Mouse (Mus musculus): Measurements from ENCODE around the gene Nrp2.

Nrp2 gene

DNA sequence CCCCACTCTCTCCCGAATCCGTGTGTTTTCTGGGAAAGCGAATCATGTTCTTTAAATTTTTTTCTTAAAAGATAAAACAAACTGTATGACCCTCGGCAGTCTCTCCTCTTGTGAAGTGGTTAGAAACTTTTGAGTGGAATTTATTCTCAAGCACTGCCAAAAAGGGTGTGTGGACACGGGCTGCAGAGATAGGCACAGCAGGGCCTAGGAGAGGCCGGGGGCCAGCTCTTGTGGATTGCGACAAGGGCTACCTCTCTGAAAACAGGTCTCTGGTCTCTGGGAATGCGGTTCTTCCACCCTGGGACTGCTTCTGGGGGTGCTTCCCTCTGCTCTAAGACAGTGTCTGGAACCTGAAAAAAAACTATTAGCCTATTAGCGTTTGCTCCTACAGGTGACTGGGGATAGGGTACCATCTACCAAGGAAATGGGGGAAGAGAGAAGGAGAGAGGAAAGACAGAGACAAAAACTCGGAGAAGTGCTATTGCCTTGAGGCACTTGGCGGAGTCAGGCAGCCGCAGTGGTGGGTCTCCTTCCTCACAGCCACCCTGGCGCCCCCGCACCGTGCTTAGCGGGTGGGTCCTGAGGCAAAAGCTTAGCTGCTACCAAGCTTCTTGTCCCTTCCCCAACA is 1.9 kb downstream of the Nrp2 start:
- DNase-seq (ENCODE audit: low read depth, low spot score), result no peak

DNA sequence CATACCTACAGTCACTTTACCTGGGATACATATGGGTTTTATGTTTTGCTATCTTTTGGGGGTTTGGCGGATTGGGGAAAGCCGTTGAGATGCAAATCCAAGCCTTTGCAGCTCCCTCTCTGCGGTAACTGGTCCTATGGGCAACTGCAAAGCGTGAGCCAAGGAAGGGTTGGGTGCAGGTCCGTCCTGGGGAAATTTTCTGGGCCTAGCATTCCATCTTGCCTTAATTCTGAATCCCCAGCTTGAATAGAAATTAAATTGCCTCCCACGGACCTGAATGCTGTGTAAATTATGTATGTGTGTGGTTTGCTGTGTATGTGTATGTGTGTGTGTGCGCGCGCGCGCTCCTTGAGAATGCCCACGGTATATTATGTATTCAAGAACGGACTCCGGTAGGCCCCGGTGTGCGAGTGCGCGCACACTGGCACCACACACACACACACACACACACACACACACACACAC is 2.5 kb downstream of the Nrp2 start:
- no peak for DNase-seq (ENCODE audit: low read depth, low spot score)

DNA sequence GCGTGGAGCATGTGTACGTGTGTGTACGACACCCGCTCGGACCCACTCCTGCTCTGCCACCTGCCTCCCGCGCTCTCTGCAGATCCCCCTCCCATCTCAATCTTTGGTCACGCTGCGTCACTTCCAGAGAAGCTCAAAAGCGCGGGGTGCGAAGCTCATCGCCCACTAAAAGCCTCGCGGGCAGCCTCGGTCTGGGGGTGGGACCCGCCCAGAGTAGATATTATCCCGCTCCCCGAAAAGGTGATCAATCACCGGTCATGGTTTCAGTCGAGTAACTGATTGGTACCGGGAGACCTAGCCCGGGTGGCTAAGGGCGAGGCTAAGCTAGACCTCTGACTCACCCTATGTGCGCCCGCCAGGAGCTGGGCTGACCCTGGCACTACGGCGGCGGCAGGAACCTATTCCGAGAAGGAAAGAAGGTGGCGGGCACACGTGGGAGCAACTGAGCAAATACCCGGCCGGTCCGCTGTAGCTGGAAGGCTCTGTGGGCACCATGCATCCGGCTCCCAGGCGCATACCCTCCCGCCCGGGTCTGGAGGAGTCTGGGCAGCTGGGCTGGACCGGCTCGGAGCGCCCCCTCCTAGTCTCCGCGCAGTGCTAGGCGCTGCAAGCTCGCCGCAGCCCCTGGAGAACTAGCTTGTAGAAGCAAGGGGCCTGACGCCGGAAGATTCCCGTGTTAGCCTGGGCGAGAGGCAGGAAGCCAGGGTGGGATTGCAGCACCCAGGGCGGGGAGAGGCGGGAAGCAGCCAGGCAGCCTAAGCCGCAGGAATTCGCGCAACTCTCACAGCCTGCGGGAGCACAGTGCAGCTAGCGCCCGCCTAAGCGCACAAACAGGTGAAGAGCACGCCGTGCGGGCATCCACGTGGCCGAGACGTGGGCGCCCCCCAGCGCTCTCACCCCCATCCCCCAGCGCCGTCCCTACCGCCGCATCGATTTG is 3.3 kb downstream of the Nrp2 start:
- no peak for DNase-seq (ENCODE audit: low read depth, low spot score)

DNA sequence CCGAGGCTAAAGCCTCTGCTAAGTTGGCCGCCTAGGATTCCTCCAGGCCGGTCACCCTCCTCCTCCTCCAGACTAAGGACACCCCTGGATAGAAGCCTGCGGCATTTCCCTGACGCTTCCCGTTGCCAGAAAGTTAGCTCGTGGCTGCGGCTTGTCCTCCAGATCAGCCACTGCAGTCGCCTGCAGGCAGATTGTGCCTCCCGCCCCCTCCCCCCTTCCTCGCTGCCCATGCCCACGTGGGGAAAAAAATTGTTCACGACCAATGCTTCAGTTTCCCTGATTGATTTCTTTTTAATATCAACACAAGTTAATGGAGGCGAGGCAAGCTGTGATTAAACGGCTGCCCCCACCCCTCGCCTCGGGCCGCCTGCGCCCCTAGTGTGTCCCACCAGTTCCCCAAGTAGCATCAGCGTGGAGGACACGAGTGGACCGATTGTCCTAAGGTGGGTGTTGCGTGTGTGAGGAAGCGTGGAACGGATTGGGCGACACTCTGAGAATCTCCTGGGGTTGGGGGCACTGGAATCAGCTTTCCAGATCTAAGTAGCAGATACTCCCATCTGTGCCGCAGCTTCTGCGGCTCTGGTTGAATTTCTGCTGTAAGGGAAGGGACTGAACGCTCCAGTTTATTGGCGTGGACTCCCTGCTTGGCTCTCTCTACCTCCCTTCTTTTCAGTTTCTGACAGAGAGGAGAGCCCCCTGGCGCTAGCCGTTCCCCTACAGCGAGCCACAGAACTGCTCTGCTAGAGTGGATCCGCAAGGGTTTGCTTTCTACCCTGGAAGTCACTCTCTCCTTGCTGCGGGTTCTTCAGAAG is 4.2 kb downstream of the Nrp2 start:
- DNase-seq (ENCODE audit: low read depth, low spot score), result no peak

DNA sequence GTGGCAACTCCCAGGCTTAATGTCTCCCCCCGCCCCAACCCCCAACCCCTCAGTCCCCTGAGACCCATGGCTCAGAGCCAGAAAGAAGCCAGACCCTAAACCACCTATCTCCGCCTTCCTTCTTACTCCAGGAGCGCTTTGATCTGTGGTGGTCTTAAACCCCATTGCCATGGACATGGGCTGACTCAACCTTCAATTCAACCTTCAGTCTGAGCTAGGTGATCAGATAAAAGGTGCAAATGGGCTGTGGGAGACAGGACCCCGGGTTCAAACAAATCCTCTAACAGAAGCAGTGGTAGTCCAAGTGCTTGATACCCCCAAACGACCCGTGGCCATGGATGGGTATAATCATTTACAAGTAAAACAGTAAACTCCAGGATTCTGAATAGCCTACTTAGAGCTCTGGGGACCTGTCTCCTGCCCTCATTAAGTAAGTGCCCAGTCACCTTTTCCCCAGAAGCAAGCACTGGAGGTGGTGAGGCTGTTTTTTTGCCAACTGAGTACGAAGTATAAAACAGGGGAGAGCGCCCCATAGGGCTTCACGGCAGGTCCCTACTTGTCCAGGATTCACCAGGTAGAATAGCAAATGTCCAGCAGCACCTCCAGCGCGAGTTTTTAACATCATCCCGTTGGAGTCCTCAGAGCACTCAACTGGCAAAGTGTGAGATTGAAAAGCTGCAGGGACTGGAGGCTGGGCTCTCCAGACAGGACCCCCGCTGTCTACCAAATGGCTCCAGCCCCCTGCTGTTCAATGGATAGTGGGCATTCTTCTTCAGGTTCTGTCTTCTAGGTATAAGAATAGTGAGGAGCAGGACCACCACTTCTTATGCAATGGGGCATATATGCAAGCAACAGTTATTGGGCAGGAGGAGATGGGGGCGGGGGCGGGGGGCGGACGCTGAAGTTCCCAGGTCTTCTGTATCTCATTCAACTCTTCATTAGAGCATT is 5.1 kb downstream of the Nrp2 start:
- no peak for DNase-seq (ENCODE audit: low read depth, low spot score)

DNA sequence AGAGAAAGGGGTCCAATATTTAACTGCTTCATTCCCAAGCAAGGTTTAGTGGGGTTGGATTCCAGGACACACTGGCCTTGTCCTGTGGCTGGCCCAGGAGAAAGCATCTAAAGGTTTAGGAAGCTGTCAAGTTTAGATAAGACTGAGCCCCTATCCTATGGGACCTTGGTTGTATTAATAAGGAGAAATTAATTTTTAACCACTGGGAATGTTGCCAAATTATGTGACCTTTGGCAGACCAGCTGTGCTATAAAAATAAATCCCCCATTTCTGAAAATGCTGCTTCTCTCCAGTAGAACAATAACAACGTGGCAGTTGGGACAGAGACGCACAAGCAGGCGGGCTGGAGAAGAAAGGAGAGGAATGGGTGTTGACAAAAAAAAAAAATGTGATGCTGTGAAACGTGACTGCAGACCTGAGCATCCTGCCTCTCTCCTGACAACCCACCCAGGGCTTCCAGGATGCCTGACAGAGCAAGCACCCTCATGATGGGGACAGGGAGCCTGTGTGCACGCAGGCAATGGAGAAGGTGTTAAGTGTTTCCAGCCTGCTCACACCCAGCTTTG is 6.8 kb downstream of the Nrp2 start:
- no peak for DNase-seq (ENCODE audit: low read depth, low spot score)

DNA sequence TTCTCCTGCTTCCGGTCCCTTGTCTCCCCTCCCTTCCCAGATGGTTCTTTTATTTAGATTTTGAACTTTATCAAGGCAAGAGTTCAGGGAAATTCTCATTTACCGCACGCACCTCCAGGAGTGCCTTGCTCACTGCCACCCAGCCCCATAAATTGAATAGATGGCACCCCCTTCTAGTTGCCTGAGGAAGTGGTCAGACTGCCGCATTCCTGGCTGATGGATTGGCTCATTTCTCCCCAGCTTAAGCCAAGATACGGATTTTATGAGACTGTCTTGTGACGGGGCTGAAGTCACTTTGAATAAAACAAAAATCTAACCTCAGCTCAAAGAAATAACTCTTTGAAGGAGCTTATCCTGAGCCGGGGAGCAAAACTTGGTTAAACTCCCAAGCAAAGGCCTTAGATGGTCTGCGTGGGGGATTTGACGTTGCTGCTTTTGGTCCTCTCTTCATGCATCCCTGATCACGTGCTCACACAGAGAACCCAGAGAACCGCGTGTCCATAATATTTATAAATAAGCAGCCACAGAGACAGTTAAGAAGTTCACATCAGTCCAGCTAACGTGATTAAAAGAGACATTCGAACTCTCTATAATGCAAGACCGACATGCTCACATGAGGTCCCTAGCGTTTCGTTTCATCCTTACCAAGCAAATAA is 10.1 kb downstream of the Nrp2 start:
- DNase-seq (ENCODE audit: low read depth, low spot score), result no peak

DNA sequence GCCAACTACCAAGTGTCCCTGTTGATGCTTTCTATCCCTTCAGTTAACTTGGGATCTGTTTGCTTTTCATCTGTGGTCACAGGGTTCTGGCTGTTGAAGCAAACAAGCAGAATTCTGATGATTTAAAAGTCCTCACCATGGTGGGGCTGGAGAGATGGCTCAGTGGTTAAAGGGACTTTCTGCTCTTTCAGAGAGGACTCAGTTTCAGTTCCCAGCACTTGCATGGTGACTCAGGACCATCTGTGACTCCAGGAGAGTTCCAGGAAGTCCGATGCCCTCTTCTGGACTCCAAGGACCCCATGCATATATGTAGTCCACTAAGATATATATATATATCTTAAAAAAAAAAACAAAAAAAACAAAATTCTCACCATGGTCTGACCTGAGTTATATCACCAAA is 11.9 kb downstream of the Nrp2 start:
- DNase-seq (ENCODE audit: low read depth, low spot score), result no peak

DNA sequence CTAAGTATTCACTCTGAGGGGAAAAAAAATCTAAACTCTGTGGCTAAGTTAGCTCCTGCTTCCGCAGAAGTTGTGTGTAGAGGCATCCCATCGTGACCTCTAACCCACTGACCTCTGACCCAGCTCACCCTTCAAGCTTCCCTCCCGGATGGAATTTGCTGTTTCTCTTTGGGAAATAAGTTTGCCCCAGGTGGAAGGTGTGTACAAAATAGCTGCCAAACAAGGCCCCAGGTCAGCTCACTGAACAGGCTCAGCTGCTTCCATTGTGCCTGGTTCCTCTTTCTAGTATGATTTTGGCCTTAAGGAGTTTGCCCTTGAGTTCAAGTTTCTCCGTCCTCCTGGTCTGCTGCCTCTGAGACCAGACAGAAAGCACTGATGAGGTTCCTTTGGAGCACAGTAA is 12.6 kb downstream of the Nrp2 start:
- DNase-seq (ENCODE audit: low read depth, low spot score), result no peak

DNA sequence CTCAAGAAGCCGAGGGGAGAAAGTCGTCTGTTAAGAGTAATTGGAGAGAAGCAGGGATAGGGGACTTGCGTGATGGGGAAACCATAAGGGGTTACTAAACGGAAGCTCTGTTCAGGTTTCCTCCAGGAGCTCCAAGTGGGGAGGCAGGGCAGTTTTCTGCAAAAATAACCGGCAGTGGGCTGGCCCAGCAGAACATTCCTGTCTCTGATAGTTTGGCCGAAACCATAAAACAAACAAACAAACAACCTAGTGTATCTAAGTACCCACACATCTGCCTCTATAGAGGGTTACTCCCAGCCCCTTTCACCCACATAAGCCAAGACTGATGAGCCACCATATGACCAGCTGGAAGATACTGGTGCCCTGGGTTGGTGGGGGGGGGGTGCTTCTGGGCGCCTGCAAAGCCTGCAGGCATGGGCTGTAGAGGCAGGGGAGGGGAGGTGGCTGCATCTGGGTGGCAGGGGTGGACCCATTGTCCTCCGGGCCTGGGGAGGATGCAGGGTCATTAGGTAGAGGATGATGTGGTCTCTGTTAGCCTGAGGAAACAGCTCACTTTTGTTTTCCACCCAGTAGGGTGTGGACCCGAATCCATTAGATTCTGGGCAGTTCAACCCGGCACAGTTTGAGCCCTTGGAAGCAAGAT is 13.9 kb downstream of the Nrp2 start:
- no peak for DNase-seq (ENCODE audit: low read depth, low spot score)

DNA sequence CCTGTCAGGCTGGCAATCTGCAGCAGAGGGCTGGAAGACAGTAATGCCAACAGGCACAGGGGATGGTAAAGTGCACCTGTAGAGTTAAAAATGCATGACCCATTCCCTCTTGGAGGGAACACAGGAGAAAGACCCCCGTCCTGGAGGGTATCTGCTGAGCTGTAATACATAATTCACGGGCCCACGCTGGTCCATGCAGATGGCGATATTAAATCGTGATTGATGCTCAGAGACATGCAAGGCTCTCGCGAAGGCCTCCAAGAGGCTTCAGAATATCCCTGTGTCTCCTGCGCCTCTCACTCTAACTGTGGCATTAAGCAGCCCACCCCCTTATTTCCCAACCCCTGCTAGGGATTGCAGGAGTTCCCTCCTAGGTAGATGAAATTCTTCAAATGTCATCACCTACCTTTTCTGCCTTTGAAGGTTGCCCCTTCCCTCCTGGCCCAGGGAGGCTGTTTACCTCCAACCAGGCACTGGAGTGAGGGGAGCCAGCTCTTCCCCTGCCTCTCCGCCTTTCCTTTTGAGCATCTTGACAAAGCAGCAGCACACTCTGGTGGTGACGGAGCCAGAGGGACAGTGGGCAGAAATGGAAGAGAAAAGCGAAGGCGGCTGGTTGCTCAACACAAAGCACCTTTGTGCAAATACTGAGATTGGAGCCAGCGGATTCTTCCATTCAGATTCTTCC is 14.6 kb downstream of the Nrp2 start:
- no peak for DNase-seq (ENCODE audit: low read depth, low spot score)

DNA sequence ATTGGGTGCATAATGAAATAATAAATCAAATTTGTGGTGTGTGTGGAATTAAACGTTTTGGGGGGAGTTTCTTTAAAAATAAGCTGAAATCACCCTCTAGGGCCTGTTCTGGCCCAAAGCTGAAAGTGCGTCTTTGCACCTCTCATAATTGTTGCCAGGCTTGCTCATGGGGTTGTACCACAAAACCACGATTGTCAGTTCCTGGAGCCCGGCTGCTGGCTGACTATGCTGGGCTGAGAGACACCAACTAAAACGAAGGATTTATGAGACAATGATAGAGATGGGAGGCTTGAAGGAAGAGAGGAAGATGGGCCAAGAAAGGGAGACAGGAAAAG is 15.1 kb downstream of the Nrp2 start:
- no peak for DNase-seq (ENCODE audit: low read depth, low spot score)

DNA sequence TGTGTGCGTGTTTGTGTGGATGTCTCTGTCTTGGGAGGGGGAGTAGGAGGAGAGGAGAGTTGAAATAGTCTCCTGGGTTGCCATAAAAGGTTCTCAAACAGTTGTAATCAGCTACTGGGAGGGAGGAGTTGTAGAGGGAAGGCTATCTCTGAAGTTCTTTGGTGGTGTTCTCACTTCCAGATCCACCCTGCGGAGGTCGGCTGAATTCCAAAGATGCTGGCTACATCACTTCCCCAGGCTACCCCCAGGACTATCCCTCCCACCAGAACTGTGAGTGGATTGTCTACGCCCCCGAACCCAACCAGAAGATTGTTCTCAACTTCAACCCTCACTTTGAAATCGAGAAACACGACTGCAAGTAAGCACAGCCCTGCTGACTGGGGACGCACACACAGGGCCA is 15.7 kb downstream of the Nrp2 start:
- DNase-seq (ENCODE audit: low read depth, low spot score), result no peak

DNA sequence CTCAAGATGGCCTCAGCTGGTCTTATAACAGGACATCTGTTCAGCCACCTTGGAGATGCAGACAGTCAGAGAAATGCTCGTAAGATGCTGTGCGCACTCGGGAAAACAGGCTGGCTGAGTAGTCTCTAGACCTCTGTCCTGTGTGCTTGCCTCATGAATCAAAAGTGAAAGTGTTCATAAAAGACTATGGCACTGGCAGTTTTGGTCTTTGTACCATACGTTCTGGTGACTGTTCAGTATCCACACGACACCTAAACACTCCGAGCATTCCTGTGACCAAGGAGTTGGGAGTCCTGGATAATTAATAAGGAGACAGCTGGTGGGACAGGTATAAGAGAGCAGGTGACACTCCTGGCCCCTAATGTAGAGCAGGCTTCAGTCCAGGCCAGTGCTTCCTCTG is 16.7 kb downstream of the Nrp2 start:
- no peak for DNase-seq (ENCODE audit: low read depth, low spot score)

DNA sequence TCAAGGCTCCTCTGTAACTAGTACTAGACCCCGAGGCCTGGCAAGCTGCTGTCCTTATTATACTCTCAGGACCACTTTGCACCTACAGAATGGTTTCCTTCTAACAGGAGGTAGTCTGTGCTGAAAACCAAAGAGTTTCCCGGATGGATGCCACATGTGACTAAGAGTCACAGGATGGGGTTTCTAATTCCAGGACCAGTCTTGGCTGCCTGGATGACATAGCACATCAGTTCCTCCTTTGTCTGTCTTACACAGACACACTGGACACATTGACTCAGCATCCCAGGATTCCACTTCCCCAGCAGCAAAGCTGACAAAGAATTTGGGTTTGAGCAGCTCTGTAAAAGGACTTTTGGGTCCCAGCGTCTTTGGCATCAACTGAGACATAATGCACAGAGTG is 17.1 kb downstream of the Nrp2 start:
- no peak for DNase-seq (ENCODE audit: low read depth, low spot score)

DNA sequence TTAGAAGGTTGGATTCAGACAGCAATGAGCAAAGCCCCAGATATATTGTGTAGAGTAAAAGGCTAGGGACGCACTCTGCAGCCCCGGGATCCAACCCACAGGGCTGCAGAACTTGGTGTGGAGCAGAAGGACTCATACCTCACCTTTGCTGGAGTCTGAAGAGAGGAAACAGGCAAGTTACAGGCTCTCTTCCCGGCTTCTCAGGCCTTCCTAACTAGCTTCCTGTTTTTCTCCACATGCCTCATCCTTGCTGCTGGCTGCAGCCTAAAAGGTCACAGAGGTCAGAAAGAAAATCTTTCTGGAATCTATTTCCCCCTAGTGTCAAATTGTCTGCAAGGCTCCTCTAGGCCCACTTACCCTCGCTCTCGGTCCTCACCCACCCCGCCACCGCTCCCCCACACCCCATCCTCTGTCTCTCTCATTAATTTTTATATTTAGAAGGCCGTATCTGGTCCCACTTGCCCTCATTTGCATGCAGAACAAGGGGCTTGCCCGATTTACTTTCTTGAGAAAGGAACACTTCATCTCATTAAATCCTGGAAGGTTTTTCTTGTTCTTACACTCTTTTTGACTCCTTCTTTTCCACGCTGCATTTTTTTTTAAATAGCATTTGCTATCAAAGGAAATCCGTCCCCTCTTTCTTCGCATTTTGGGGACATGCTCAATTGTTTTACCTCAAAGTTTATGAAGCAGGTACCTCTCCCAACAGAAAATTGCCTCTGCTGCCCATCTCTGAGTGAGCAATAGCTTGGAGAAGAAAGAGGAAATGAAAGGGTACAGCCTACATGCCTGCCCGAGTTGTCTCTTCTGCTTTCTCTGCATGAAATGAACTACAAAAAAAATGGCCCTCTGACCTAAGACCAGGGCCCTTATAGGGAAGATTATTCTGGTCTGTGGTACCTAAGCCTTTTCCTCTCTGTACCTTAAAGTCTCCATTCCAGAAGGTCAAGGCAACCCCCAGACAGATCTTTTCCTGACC is 17.9 kb downstream of the Nrp2 start:
- no peak for DNase-seq (ENCODE audit: low read depth, low spot score)

DNA sequence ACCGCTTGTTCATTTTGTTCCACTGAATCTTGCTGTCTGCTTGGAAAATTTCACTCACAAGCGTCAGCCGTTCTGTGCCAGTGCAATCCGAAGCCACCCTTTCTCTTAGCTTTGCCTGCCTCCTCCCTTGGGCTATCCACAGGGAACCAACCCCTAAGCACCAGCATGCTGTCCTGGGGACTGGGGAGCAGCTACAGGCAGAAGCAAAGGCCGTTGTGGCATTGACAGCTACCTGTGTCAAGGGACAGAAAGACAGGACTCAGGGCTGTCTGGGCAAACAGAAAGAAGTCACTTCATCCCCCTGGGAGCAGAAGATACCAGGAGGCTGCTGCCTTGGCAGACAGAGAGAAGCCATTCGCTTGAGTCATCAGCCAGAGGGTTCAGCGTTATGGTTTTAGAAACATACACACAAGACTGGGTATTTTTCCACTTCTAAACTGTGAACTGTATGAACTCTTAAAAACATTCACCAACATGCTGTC is 18.7 kb downstream of the Nrp2 start:
- no peak for DNase-seq (ENCODE audit: low read depth, low spot score)

DNA sequence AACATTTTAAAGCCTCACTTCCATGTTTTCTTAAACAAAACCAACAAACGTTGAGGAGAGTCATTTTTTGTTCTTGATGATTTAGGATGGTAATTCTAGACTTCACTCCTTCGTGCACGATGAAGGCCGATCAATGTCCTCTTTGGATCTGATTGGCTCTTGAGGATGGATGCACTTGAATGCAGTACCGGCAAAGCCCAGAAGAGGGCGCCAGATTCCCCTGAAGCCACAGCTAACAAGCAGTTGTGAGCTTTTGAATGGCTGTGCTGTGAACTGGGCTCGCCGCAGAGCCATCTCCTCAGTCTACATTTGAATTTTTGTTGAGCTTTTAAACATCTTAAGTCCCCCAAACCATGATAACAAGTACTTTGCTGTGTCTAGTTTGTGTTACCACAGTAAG is 19.4 kb downstream of the Nrp2 start:
- DNase-seq (ENCODE audit: low read depth, low spot score), result no peak
